Mouse (Mus musculus) brown adipose tissue, adult 24 weeks (tissue): Measurements from ENCODE around the gene Cldn15. TPM values are rescaled to one million over a fixed set of nuclear protein-coding genes. Genes with fewer than 3 reads are reported as not detected.

Experiments used
- H3K27ac ChIP-seq: fragments of 200-500 bp; replicated peaks from 2 replicates; pipeline ENCODE4 v1.5.1; 2012; ENCODE audit warnings: low read depth, mild to moderate bottlenecking, low read length
- H3K4me1 ChIP-seq: fragments of 200-500 bp; 2 replicates; pipeline ENCODE4 v1.6.1; 2012; ENCODE audit warnings: low read length, mixed read lengths; ENCODE audit not compliant: control insufficient read depth, insufficient read depth, insufficient read length
- H3K4me3 ChIP-seq: fragments of 200-500 bp; 2 replicates; pipeline ENCODE4 v1.5.1; 2012; ENCODE audit warnings: low read depth, mild to moderate bottlenecking, low read length, moderate library complexity; ENCODE audit not compliant: insufficient read depth
- polyA plus RNA-seq: library from polyadenylated mRNA; stranded (reverse); fragments of >200 nt; gene quantifications from 2 replicates; pipeline ENCODE4 v1.2.4, GENCODE M21; 2012; ENCODE audit not compliant: missing spikeins, insufficient read depth, insufficient read length

The Cldn15 gene
- polyA plus RNA-seq, 1 experiment: 4.6 TPM

- H3K4me3 ChIP-seq: peak within 1 kb of the TSS; percentile 83
- H3K4me1 ChIP-seq: peaks cover 2% of the 10 kb centered on the region; the same call in 1 of the 2 replicates
- H3K27ac ChIP-seq: peak within 1 kb of the TSS; percentile 84
Measured at GRCm38 (mm10) chr5:136986695-136987137, 20.3 kb downstream of the Cldn15 start, which contains the start of gene Plod3. TSS of gene Plod3 (plus strand) at chr5:136987019.

GRCm38 (mm10) chr5:136987138-136987933, 20.9 kb downstream of the Cldn15 start:
- Histone ChIP-seq H3K4me3 (peak overlapping the region; percentile 79), H3K27ac (peak overlapping the region; percentile 82), H3K4me1 (peaks cover 2% of the 10 kb centered on the region; the same call in 1 of the 2 replicates)

DNA sequence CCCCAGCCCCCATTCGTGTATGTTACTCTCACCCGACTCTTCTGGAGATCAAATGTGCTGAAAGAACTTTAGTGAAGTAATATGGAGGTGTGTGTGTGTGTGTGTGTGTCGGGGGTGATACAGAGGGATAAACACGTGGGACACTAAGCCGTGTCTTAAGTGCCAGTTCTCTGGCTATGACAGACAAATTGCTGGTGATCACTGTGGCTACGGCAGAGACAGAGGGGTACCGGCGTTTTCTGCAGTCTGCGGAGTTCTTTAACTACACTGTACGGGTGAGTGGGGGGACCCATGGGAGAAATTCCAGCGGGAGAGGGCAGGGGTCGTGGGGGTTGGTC, 21.5 kb downstream of the Cldn15 start, which contains the start of gene Znhit1:
Znhit1 (minus strand) TSS at position 88 of the 338 bp plus-strand sequence.
- peaks cover 2% of the 10 kb centered on the region; the same call in 1 of the 2 replicates for H3K4me1 ChIP-seq
- H3K4me3 ChIP-seq: peak within 1 kb of the TSS; percentile 79
- H3K27ac ChIP-seq: peak within 1 kb of the TSS; percentile 82

- Histone ChIP-seq H3K4me1 (peaks cover 2% of the 10 kb centered on the region; the same call in 1 of the 2 replicates), H3K4me3 (peak overlapping the region; percentile 79), H3K27ac (no peak overlapping the region)
Measured at GRCm38 (mm10) chr5:136988420-136988819, 22.0 kb downstream of the Cldn15 start.

DNA sequence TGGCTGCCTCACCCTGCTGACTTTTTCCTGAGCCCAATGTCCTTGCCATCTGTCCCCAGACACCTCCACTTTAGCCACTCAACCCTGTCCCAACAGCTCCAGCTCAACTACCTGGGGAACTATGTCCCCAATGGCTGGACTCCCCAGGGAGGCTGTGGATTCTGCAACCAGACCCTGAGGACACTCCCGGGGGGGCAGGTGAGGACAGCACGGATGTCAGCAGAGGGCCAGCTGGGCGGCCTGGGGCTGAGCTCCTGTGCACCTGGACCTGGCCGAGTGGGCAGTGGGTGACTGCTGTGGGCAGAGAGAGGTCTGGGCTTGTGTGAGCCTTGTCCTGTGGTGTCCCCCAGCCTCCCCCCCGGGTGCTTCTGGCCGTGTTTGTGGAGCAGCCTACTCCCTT, 23.4 kb downstream of the Cldn15 start:
- Histone ChIP-seq H3K4me1 (peaks cover 2% of the 10 kb centered on the region; the same call in 1 of the 2 replicates), H3K4me3 (no peak overlapping the region), H3K27ac (no peak overlapping the region)

DNA sequence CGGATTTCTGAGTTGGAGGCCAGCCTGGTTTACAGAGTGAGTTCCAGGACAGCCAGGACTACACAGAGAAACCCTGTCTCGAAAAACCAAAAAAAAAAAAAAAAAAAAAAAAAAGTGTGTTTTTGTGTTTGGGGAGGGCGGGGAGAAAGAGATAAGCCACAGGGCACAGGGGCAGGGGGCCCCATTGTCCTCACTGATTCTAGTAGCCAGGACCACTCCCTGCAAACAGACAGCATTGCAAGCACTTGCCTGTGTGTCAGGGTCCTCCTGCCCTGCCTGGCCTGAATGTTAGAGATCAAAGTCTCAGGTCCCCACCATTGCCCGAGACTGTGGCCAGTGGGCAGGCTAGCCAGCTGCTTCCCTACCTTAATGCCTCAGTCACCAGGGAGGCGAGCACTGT, 33.0 kb downstream of the Cldn15 start:
- Histone ChIP-seq H3K4me1 (no peaks in the 10 kb centered on the region), H3K27ac (no peak overlapping the region), H3K4me3 (no peak overlapping the region)

DNA sequence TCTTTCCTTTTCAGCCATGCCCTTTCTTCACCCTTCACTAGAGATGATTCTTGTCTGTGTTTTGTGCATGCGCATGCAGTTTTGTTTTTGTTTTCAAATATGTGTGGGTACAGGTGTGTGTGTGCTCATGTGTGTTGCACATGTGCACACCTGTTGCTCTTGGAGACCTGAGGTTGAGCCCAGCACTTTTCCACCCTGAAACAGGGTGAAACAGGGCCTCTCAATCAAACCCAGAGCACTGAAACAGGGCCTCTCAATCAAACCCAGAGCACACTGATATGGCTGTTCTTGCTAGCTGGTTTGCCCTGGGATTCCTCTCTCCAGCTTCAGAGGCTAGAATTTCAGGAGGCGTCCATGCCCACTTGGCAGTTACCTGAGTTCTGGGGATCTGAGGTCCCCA, 34.2 kb downstream of the Cldn15 start:
- H3K4me3 ChIP-seq: no peak overlapping the region
- H3K27ac ChIP-seq: no peak overlapping the region
- H3K4me1 ChIP-seq: no peaks in the 10 kb centered on the region

- no peak overlapping the region for H3K27ac ChIP-seq
- H3K4me1 ChIP-seq: no peaks in the 10 kb centered on the region
- no peak overlapping the region for H3K4me3 ChIP-seq
Measured at GRCm38 (mm10) chr5:137007276-137007675, 40.9 kb downstream of the Cldn15 start.

DNA sequence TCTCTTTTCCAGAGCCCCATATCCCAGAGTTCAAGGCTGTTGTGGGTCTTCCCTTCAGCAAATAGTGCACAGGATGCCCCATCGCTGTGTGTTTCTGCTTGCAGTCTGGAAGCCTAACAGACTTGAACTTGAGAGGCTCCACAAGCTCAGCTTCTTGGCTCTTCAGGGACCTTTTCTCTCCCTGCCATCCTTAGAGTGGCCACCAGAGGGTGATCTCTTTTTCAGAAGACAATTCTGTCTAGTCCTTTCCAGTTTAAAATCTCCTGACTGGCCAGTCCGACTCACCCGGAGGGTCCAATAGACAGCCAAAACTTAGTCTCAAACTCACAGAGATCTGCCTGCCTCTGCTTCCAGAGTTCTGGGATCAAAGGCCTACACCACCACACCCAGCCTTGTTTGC, 43.6 kb downstream of the Cldn15 start:
- Histone ChIP-seq H3K4me3 (no peak overlapping the region), H3K27ac (no peak overlapping the region), H3K4me1 (no peaks in the 10 kb centered on the region)

- H3K4me3 ChIP-seq: no peak overlapping the region
- H3K4me1 ChIP-seq: no peaks in the 10 kb centered on the region
- H3K27ac ChIP-seq: no peak overlapping the region
Measured at GRCm38 (mm10) chr5:137012401-137012950, 46.1 kb downstream of the Cldn15 start.

DNA sequence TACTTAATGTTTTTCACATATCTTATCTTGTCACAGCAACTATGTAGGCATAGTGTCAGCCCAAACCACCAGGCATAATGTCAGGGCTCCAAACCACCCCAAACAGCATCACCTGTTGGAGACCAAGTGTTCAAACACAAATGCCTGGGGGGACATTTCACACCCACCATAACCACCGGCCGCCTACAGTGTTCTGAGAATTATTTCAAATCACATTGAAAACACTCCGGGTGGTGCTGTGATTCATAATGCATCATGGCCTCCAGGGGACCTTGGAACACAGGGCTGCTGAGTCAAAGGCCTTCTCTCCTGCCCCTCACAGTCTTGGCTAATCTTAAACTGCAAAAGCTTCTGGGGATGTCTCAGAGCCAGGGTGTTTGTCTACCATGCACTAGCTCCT, 49.5 kb downstream of the Cldn15 start:
- H3K4me3 ChIP-seq: no peak overlapping the region
- H3K4me1 ChIP-seq: no peaks in the 10 kb centered on the region
- H3K27ac ChIP-seq: no peak overlapping the region

DNA sequence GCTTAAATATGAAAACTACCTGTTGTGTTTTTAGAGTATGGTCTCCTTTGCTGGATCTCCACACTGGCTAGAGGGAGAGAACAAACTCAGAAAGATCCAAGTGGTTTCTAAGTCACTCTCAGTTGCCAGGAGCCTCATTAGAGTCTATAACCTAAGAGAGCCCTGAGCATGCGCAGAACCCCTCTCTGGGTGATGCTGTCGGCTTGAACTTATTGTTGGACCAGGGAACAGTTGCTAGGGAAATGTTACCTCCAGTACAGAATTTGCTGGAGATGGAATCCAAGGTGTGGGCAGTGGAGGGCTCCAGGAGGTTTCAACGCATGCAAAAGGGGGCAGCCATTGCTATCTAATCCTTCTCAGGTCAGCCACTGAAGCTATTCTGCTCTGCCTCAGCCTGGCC, 57.9 kb downstream of the Cldn15 start:
- Histone ChIP-seq H3K27ac (no peak overlapping the region), H3K4me1 (no peaks in the 10 kb centered on the region), H3K4me3 (no peak overlapping the region)

- Histone ChIP-seq H3K4me3 (no peak overlapping the region), H3K4me1 (no peaks in the 10 kb centered on the region), H3K27ac (no peak overlapping the region)
Measured at GRCm38 (mm10) chr5:137025132-137025531, 58.7 kb downstream of the Cldn15 start.
